Mouse (Mus musculus) urinary bladder, postnatal 10 days (tissue): Measurements from ENCODE around the gene Obp2b.
"Not testable (repeated sequence)": the region's sequence is repeated elsewhere in the genome, so short reads cannot be mapped to it uniquely, and the experiment has no call there.

ENCODE experiments used
- DNase-seq: peaks from one replicate; pipeline ENCODE4 v3.0.0; 2022; ENCODE audit warnings: low spot score

The Obp2b gene

GRCm38 (mm10) chr2:25736709-25737108 is at the start of gene Obp2b:
TSS of gene Obp2b (plus strand) at chr2:25737009.
- not testable (repeated sequence) for DNase-seq

GRCm38 (mm10) chr2:25694605-25695004 is 42.2 kb upstream of the Obp2b start:
- DNase-seq, result no peak

GRCm38 (mm10) chr2:25696951-25697350 is 39.9 kb upstream of the Obp2b start:
- no peak for DNase-seq

GRCm38 (mm10) chr2:25698696-25699095 is 38.1 kb upstream of the Obp2b start:
- no peak for DNase-seq

GRCm38 (mm10) chr2:25699743-25700142 is 37.1 kb upstream of the Obp2b start, which contains the start of gene Obp2a:
TSS of gene Obp2a (plus strand) at chr2:25700043.
- not testable (repeated sequence) for DNase-seq

GRCm38 (mm10) chr2:25701001-25701400 is 35.8 kb upstream of the Obp2b start:
- no peak for DNase-seq

- DNase-seq, result no peak
Observed at GRCm38 (mm10) chr2:25703706-25704105, 33.1 kb upstream of the Obp2b start.

- no peak for DNase-seq
Observed at GRCm38 (mm10) chr2:25706643-25707481, 29.9 kb upstream of the Obp2b start, which contains the start of gene Bmyc. TSS of gene Bmyc (plus strand) at chr2:25706739.

- no peak for DNase-seq
Observed at GRCm38 (mm10) chr2:25708121-25708520, 28.7 kb upstream of the Obp2b start.

- not testable (repeated sequence) for DNase-seq
Observed at GRCm38 (mm10) chr2:25709056-25709455, 27.8 kb upstream of the Obp2b start.

- not testable (repeated sequence) for DNase-seq
Observed at GRCm38 (mm10) chr2:25709791-25710190, 27.0 kb upstream of the Obp2b start.

- DNase-seq, result not testable (repeated sequence)
Observed at GRCm38 (mm10) chr2:25711641-25712040, 25.2 kb upstream of the Obp2b start.

GRCm38 (mm10) chr2:25717222-25717621 is 19.6 kb upstream of the Obp2b start:
- DNase-seq, result no peak

- no peak for DNase-seq
Observed at GRCm38 (mm10) chr2:25733199-25733930, 3.4 kb upstream of the Obp2b start.

- DNase-seq, result no peak
Observed at GRCm38 (mm10) chr2:25741671-25742070, 4.9 kb downstream of the Obp2b start.

GRCm38 (mm10) chr2:25754201-25754600 is 17.4 kb downstream of the Obp2b start:
- no peak for DNase-seq

GRCm38 (mm10) chr2:25758064-25758625 is 21.3 kb downstream of the Obp2b start:
- DNase-seq, result no peak

- DNase-seq, result peak; percentile 0
Observed at GRCm38 (mm10) chr2:25765269-25765668, 28.5 kb downstream of the Obp2b start, which contains the start of gene Lcn3. TSS of gene Lcn3 (plus strand) at chr2:25765569.

GRCm38 (mm10) chr2:25767764-25768163 is 31.0 kb downstream of the Obp2b start:
- DNase-seq, result no peak

GRCm38 (mm10) chr2:25773507-25773906 is 36.7 kb downstream of the Obp2b start:
- no peak for DNase-seq

- DNase-seq, result no peak
Observed at GRCm38 (mm10) chr2:25774640-25775039, 37.8 kb downstream of the Obp2b start.

GRCm38 (mm10) chr2:25775991-25776390 is 39.2 kb downstream of the Obp2b start:
- no peak for DNase-seq

GRCm38 (mm10) chr2:25776717-25777116 is 39.9 kb downstream of the Obp2b start, which contains the start of gene Lcn11:
TSS of gene Lcn11 (plus strand) at chr2:25777017.
- DNase-seq, result no peak
